Mouse (Mus musculus) cerebellum, adult 2 months (tissue): ENCODE data around the gene Hoxc10.

Source experiments
- CTCF ChIP-seq: fragments of 200-500 bp; IDR thresholded peaks from 2 replicates; pipeline ENCODE4 v1.5.1; 2011; ENCODE audit warnings: low read depth, mild to moderate bottlenecking, control low read depth, low read length, moderate library complexity, borderline replicate concordance; ENCODE audit not compliant: insufficient read depth
- POLR2A ChIP-seq: fragments of 200-500 bp; IDR thresholded peaks from 2 replicates; pipeline ENCODE4 v1.6.1; 2011; ENCODE audit warnings: low read length, control low read depth, borderline replicate concordance; ENCODE audit not compliant: insufficient read depth

GRCm38 (mm10) chr15:102976631-102977422, 10.2 kb downstream of the Hoxc10 start:
- TF ChIP-seq CTCF (no peak), POLR2A (no peak)
